Mouse (Mus musculus): ENCODE measurements at regions not wholly inside any gene's neighbourhood (a gene's known extent, or its start where the extent isn't known, plus 50 kb on each side); places are given as distances from the start of the nearest gene placed in this dataset.

- no peak for TF ChIP-seq EP300 (IDR thresholded peaks at IDR 0.05; ENCODE audit: low read depth)
- 74% methylated on average over 4 of the region's 4 CpGs for WGBS
Observed at GRCm38 (mm10) chr11:91426731-91427130, 150.6 kb downstream of the Kif2b start.

DNA sequence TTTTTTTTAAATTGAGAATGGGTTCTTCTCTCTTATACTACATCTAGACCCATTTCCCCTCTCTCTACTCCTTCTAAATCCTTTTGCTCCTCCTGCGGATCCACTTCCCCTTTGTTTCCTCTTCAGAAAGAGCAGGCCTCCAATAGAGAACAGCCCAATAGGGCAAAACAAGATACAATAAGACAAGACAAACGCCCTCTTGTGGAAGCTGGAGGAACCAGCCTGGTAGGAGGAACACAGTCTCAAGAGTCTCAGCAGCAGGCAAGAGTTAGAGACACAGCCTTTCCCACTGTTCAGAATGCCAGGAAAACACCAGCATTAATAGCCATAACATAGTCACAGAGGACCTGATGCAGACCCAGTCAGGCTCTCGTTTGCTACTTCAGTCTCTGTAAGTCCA is 190.2 kb downstream of the Kif2b start:
- H3K27me3 ChIP-seq (ENCODE audit: control insufficient read depth, insufficient read depth, low read length) = no peaks in the 10 kb centered on the region
- H3K9me3 ChIP-seq (replicated peaks; ENCODE audit: control insufficient read depth, low read length) = no peaks in the 10 kb centered on the region
- DNase-seq (ENCODE audit: low spot score) (no peak), ATAC-seq (ENCODE audit: insufficient read depth, low read depth) (no peak)
- H3K27ac ChIP-seq (ENCODE audit: low read depth) = no peak overlapping the region
- TF ChIP-seq CTCF (IDR thresholded peaks at IDR 0.05; ENCODE audit: low read depth) (no peak), EP300 (IDR thresholded peaks at IDR 0.05; ENCODE audit: low read depth) (no peak)
- no peak overlapping the region for H3K4me2 ChIP-seq (ENCODE audit: low read depth, low read length)
- no peaks in the 10 kb centered on the region for H3K36me3 ChIP-seq (replicated peaks; ENCODE audit: control insufficient read depth, insufficient read depth, low read length)
- 42% methylated on average over 3 of the region's 3 CpGs for WGBS
- no peak overlapping the region for H3K9ac ChIP-seq (replicated peaks; ENCODE audit: low read depth, low read length)
- no peaks in the 10 kb centered on the region for H3K4me1 ChIP-seq (ENCODE audit: control insufficient read depth, insufficient read depth)
- H3K4me3 ChIP-seq (ENCODE audit: low read depth, low read length) = no peak overlapping the region

More at GRCm38 (mm10) chr11:91426731-91427130, 150.6 kb downstream of the Kif2b start:
- Histone ChIP-seq H3K27ac (ENCODE audit: low read depth) (no peak overlapping the region), H3K9ac (replicated peaks; ENCODE audit: low read depth, low read length) (no peak overlapping the region), H3K27me3 (ENCODE audit: control insufficient read depth, insufficient read depth, low read length) (no peaks in the 10 kb centered on the region), H3K4me1 (ENCODE audit: control insufficient read depth, insufficient read depth) (no peaks in the 10 kb centered on the region), H3K4me2 (ENCODE audit: low read depth, low read length) (no peak overlapping the region), H3K9me3 (replicated peaks; ENCODE audit: control insufficient read depth, low read length) (no peaks in the 10 kb centered on the region), H3K4me3 (ENCODE audit: low read depth, low read length) (no peak overlapping the region), H3K36me3 (replicated peaks; ENCODE audit: control insufficient read depth, insufficient read depth, low read length) (no peaks in the 10 kb centered on the region)
- ATAC-seq (ENCODE audit: insufficient read depth, low read depth) = no peak
- no peak for DNase-seq (ENCODE audit: low spot score)

GRCm38 (mm10) chr11:91357029-91357428 is 220.3 kb downstream of the Kif2b start:
- no peaks in the 10 kb centered on the region for H3K36me3 ChIP-seq (replicated peaks; ENCODE audit: control insufficient read depth, insufficient read depth, low read length)
- H3K9ac ChIP-seq (replicated peaks; ENCODE audit: low read depth, low read length) = no peak overlapping the region
- no peak for ATAC-seq (ENCODE audit: insufficient read depth, low read depth)
- H3K4me2 ChIP-seq (ENCODE audit: low read depth, low read length) = no peak overlapping the region
- no peak for TF ChIP-seq CTCF (IDR thresholded peaks at IDR 0.05; ENCODE audit: low read depth)
- no peak for TF ChIP-seq EP300 (IDR thresholded peaks at IDR 0.05; ENCODE audit: low read depth)
- H3K27ac ChIP-seq (ENCODE audit: low read depth) = no peak overlapping the region
- H3K4me1 ChIP-seq (ENCODE audit: control insufficient read depth, insufficient read depth) = no peaks in the 10 kb centered on the region
- WGBS = 9% methylated on average over 4 of the region's 4 CpGs
- no peak for DNase-seq (ENCODE audit: low spot score)
- H3K4me3 ChIP-seq (ENCODE audit: low read depth, low read length) = no peak overlapping the region
- H3K9me3 ChIP-seq (replicated peaks; ENCODE audit: control insufficient read depth, low read length) = no peaks in the 10 kb centered on the region
- H3K27me3 ChIP-seq (ENCODE audit: control insufficient read depth, insufficient read depth, low read length) = no peaks in the 10 kb centered on the region

GRCm38 (mm10) chr11:91342629-91343028 is 234.7 kb downstream of the Kif2b start:
- H3K4me3 ChIP-seq (ENCODE audit: low read depth, low read length) = no peak overlapping the region
- TF ChIP-seq EP300 (IDR thresholded peaks at IDR 0.05; ENCODE audit: low read depth) (no peak), CTCF (IDR thresholded peaks at IDR 0.05; ENCODE audit: low read depth) (no peak)
- no peaks in the 10 kb centered on the region for H3K4me1 ChIP-seq (ENCODE audit: control insufficient read depth, insufficient read depth)
- H3K36me3 ChIP-seq (replicated peaks; ENCODE audit: control insufficient read depth, insufficient read depth, low read length) = no peaks in the 10 kb centered on the region
- ATAC-seq (ENCODE audit: insufficient read depth, low read depth) (no peak), DNase-seq (ENCODE audit: low spot score) (no peak)
- H3K9ac ChIP-seq (replicated peaks; ENCODE audit: low read depth, low read length) = no peak overlapping the region
- H3K4me2 ChIP-seq (ENCODE audit: low read depth, low read length) = no peak overlapping the region
- no peaks in the 10 kb centered on the region for H3K27me3 ChIP-seq (ENCODE audit: control insufficient read depth, insufficient read depth, low read length)
- no peak overlapping the region for H3K27ac ChIP-seq (ENCODE audit: low read depth)
- no peaks in the 10 kb centered on the region for H3K9me3 ChIP-seq (replicated peaks; ENCODE audit: control insufficient read depth, low read length)
- WGBS = 89% methylated on average over 1 of the region's 1 CpGs

DNA sequence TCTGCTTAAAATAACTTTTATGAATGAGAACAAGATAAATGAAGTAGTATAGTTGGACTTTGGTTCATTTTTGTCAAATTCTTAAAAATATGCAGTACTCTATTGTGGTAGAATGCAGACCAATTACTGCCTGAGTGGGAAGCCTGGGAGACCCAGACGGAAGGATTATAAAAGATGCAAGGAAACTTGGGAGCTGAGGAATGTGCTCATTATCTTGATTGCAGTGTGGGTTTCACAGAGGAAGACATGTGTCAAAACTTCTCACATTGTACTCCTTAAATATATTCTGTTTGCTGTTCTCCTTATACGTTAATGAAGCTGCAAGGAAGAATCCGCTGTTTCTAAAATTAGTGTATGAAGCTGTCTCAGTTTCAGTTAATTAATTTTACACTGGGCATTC is 244.3 kb downstream of the Kif2b start:
- H3K9me3 ChIP-seq (replicated peaks; ENCODE audit: control insufficient read depth, low read length) = no peaks in the 10 kb centered on the region
- WGBS = 74% methylated on average over 3 of the region's 3 CpGs
- TF ChIP-seq CTCF (IDR thresholded peaks at IDR 0.05; ENCODE audit: low read depth) (no peak), EP300 (IDR thresholded peaks at IDR 0.05; ENCODE audit: low read depth) (no peak)
- no peak for DNase-seq (ENCODE audit: low spot score)
- ATAC-seq (ENCODE audit: insufficient read depth, low read depth) = no peak
- H3K27me3 ChIP-seq (ENCODE audit: control insufficient read depth, insufficient read depth, low read length) = no peaks in the 10 kb centered on the region
- no peaks in the 10 kb centered on the region for H3K4me1 ChIP-seq (ENCODE audit: control insufficient read depth, insufficient read depth)
- H3K9ac ChIP-seq (replicated peaks; ENCODE audit: low read depth, low read length) = no peak overlapping the region
- H3K27ac ChIP-seq (ENCODE audit: low read depth) = no peak overlapping the region
- no peaks in the 10 kb centered on the region for H3K36me3 ChIP-seq (replicated peaks; ENCODE audit: control insufficient read depth, insufficient read depth, low read length)
- no peak overlapping the region for H3K4me2 ChIP-seq (ENCODE audit: low read depth, low read length)
- H3K4me3 ChIP-seq (ENCODE audit: low read depth, low read length) = no peak overlapping the region

GRCm38 (mm10) chr11:91327543-91327942 is 249.8 kb downstream of the Kif2b start:
- ATAC-seq (ENCODE audit: insufficient read depth, low read depth) = no peak
- TF ChIP-seq EP300 (IDR thresholded peaks at IDR 0.05; ENCODE audit: low read depth) = no peak
- TF ChIP-seq CTCF (IDR thresholded peaks at IDR 0.05; ENCODE audit: low read depth) = no peak
- no peaks in the 10 kb centered on the region for H3K36me3 ChIP-seq (replicated peaks; ENCODE audit: control insufficient read depth, insufficient read depth, low read length)
- no peaks in the 10 kb centered on the region for H3K9me3 ChIP-seq (replicated peaks; ENCODE audit: control insufficient read depth, low read length)
- H3K9ac ChIP-seq (replicated peaks; ENCODE audit: low read depth, low read length) = no peak overlapping the region
- no peaks in the 10 kb centered on the region for H3K27me3 ChIP-seq (ENCODE audit: control insufficient read depth, insufficient read depth, low read length)
- no peak for DNase-seq (ENCODE audit: low spot score)
- no peaks in the 10 kb centered on the region for H3K4me1 ChIP-seq (ENCODE audit: control insufficient read depth, insufficient read depth)
- no peak overlapping the region for H3K27ac ChIP-seq (ENCODE audit: low read depth)
- WGBS = 77% methylated on average over 8 of the region's 8 CpGs
- no peak overlapping the region for H3K4me3 ChIP-seq (ENCODE audit: low read depth, low read length)
- H3K4me2 ChIP-seq (ENCODE audit: low read depth, low read length) = no peak overlapping the region
